Mouse (Mus musculus) intestine, embryonic 14.5 days (tissue): ENCODE results near the gene Psmb9. TPM values are rescaled to one million over a fixed set of nuclear protein-coding genes. Genes with fewer than 3 reads are reported as not detected.
A peak's percentile ranks its signal among the peaks of the same experiment; 100 is the strongest.

Experiments
- ATAC-seq: fragments of 200-750 bp; cut with Nextera tagmentation; replicated peaks from 2 replicates; pipeline ENCODE4 v1.8.0; 2017; ENCODE audit warnings: low read depth, moderate number of reproducible peaks, moderate TSS enrichment, moderate library complexity; ENCODE audit not compliant: low FRiP score, low TSS enrichment
- DNase-seq: peaks from one replicate; pipeline ENCODE4 v3.0.0-alpha.2; 2018; ENCODE audit warnings: low spot score
- H3K27ac ChIP-seq: fragments of 300-500 bp; sonication (generic); 2 replicates; pipeline ENCODE4 v1.5.1; 2014; ENCODE audit warnings: low read depth, mild to moderate bottlenecking, control low read depth
- H3K27me3 ChIP-seq: fragments of 300-500 bp; sonication (generic); replicated peaks from 2 replicates; pipeline ENCODE4 v1.6.1; 2014; ENCODE audit warnings: low read length, control low read depth; ENCODE audit not compliant: control insufficient read depth, insufficient read depth
- H3K36me3 ChIP-seq: fragments of 300-500 bp; sonication (generic); 2 replicates; pipeline ENCODE4 v1.6.1; 2014; ENCODE audit warnings: low read length, control low read depth; ENCODE audit not compliant: control insufficient read depth, insufficient read depth
- H3K4me1 ChIP-seq: fragments of 300-500 bp; sonication (generic); replicated peaks from 2 replicates; pipeline ENCODE4 v1.6.1; 2014; ENCODE audit warnings: low read length, control low read depth, mixed read lengths; ENCODE audit not compliant: control insufficient read depth, insufficient read depth
- H3K4me2 ChIP-seq: fragments of 300-500 bp; sonication (generic); 2 replicates; pipeline ENCODE4 v1.6.1; 2014; ENCODE audit warnings: low read length
- H3K4me3 ChIP-seq: fragments of 300-500 bp; sonication (generic); 2 replicates; pipeline ENCODE4 v1.5.1; 2014; ENCODE audit warnings: low read depth, low read length, control low read depth, mixed read lengths
- H3K9ac ChIP-seq: fragments of 300-500 bp; sonication (generic); 2 replicates; pipeline ENCODE4 v1.6.1; 2014; ENCODE audit warnings: mild to moderate bottlenecking, low read length
- H3K9me3 ChIP-seq: fragments of 300-500 bp; sonication (generic); 2 replicates; pipeline ENCODE4 v1.6.1; 2016; ENCODE audit warnings: low read length, control low read depth; ENCODE audit not compliant: control insufficient read depth
- WGBS: fragments of 180-500 bp; shearing (Covaris S2); extraction: QIAGEN DNeasy Blood & Tissue Kit; methylation state at CpG from one replicate; pipeline ENCODE4 v1.1.7; 2014; 5-methylcytosine and 5-hydroxymethylcytosine counted together
- polyA plus RNA-seq: library from polyadenylated mRNA; unstranded; fragments of >200 nt; fragmentation: Nextera tagmentation; extraction: Ambion mirVana; gene quantifications from 2 replicates; pipeline ENCODE4 v1.2.1, GENCODE M21; 2014

Psmb9 gene
- polyA plus RNA-seq, 1 experiment from 2014 or later, result 4.7 TPM

DNA sequence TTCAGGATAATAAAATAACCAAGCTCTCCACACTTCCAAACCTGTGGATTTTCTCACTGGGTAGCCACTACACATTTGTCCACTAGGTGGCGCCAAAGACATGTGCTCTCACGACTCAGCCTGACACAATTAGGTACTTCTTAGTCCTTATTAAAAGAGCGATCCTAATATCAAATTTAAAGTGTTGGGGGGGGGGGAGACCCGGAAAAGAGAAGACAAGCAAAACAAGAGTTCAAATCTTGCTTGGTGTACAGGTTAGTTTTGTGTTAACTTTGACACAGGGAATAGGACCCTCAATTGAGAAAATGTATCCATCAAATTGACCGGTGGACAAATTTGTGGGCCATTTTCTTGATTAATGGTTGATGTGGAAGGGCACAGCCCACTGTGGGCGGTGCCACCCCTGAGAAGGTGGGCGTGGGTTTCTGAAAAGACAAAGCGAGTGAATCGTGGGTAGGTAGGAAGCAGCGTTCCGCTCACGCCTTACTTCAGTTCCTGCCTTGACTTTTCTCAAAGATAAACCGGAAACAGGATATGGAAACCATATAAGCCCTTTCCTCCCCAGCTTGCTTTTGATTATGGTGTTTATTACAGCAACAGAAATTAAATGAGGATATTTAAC, 16.6 kb downstream of the Psmb9 start:
- Histone ChIP-seq H3K9me3 (no peaks in the 10 kb centered on the region; the same call in 1 of the 2 replicates), H3K4me3 (no peak overlapping the region), H3K4me1 (no peaks in the 10 kb centered on the region), H3K36me3 (no peaks in the 10 kb centered on the region), H3K27ac (no peak overlapping the region), H3K9ac (no peak overlapping the region), H3K4me2 (no peak overlapping the region), H3K27me3 (0 out of 2 replicates have a peak, but pooled peaks cover 7% of the 10 kb centered on the region)
- no peak for ATAC-seq
- DNase-seq, result peak; percentile 90
- 42% methylated on average over 13 of the region's 13 CpGs for WGBS

DNA sequence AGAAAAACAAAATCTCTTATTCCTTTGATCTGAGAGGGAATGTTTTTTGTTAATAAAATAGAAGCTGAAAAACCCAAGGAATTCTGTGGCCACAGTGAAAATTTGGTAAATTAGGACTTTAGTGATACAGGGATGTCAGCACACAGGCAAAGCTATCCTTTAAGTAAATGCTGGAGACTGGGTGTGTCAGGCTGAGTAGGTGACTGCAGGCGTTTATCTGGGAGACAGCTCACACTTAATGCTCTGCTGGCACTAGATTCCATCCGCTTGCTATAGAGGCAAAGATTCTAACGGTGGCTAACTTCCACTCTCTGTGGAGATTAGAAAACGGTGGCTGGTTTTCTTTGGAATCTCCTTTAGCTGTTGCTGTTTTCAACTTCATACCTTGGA, 17.1 kb downstream of the Psmb9 start:
- Histone ChIP-seq H3K4me3 (no peak overlapping the region), H3K36me3 (no peaks in the 10 kb centered on the region), H3K4me1 (no peaks in the 10 kb centered on the region), H3K27me3 (0 out of 2 replicates have a peak, but pooled peaks cover 7% of the 10 kb centered on the region), H3K4me2 (no peak overlapping the region), H3K27ac (no peak overlapping the region), H3K9me3 (no peaks in the 10 kb centered on the region; the same call in 1 of the 2 replicates), H3K9ac (no peak overlapping the region)
- ATAC-seq (no peak), DNase-seq (no peak)
- WGBS, result 21% methylated on average over 4 of the region's 4 CpGs

- Histone ChIP-seq H3K4me1 (no peaks in the 10 kb centered on the region), H3K9me3 (no peaks in the 10 kb centered on the region; the same call in 1 of the 2 replicates), H3K4me2 (no peak overlapping the region), H3K27ac (no peak overlapping the region), H3K36me3 (no peaks in the 10 kb centered on the region), H3K9ac (no peak overlapping the region), H3K4me3 (no peak overlapping the region), H3K27me3 (0 out of 2 replicates have a peak, but pooled peaks cover 7% of the 10 kb centered on the region)
- 0% methylated on average over 2 of the region's 2 CpGs for WGBS
- DNase-seq (no peak), ATAC-seq (no peak)
These were observed 18.3 kb downstream of the Psmb9 start for GRCm38 (mm10) chr17:34169279-34169678.

DNA sequence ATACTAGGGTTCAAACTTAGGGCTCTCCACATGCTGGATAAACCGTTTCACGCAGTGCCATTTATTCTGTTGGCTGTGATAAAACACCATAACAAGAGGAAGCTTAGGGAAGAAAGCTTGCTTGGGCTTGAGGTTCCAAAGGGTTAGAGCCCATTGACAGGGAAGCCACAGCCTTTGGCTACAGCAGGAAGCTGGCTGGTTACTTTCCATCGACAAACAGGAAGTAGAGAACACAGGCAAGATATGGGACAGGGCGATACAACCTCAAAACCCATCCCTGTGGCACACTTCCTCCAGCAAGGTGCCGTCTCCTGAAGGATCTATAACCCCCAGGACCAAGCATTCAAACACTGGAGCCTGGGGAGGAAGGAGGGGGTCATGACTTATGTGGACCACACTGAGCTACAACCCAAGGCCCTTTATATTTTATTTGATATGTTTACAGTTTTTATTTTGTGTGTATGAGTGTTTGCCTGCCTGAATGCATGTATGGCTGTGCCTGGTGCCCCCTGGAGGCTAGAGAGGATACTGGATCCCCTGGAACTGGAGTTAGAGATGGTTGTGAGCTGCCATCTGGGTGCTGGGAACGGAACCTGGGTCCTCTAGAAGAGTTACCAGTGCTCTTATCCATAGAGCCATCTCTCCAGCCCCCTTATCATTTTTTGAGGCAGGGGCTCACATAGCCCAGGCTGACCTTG, 22.4 kb downstream of the Psmb9 start:
- H3K27ac ChIP-seq, result no peak overlapping the region
- DNase-seq (no peak), ATAC-seq (no peak)
- no peak overlapping the region for H3K4me2 ChIP-seq
- H3K27me3 ChIP-seq, result 0 out of 2 replicates have a peak, but pooled peaks cover 2% of the 10 kb centered on the region
- H3K36me3 ChIP-seq, result no peaks in the 10 kb centered on the region
- H3K9me3 ChIP-seq, result no peaks in the 10 kb centered on the region
- WGBS, result 77% methylated on average over 6 of the region's 6 CpGs
- no peak overlapping the region for H3K9ac ChIP-seq
- no peak overlapping the region for H3K4me3 ChIP-seq
- no peaks in the 10 kb centered on the region for H3K4me1 ChIP-seq

DNA sequence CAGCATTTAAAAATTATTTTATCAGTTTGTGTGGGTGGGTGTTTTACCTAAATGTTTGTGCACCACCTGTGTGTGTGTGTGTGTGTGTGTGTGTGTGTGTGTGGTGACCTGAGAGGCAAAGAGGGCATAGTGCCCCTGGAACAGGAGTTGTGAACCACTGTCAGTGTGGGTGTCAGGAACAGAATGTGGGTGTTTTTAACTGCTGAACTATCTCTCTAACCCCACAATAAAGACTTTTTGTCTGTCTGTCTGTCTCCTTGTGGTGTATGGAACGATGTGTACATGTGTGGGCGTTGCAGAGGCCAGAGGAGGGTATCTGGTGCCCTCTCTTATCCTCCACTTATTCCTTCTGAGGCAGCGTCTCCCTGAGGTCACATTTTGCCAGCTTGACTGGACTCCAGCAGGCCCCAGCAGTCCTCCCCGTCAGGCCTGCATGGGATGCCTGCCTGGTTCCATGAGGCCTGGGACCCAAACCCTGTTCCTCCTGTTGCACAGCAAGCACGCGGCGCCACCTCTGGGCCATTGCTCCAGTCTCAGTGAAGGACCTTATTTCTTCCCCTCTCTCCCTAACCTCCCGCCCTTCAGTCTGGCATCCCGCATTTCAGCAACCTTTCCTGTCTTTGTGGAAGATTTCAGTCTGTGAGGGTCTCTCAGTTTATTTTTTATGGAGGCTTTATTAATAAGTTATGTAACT, 23.2 kb downstream of the Psmb9 start:
- 39% methylated on average over 9 of the region's 9 CpGs for WGBS

DNA sequence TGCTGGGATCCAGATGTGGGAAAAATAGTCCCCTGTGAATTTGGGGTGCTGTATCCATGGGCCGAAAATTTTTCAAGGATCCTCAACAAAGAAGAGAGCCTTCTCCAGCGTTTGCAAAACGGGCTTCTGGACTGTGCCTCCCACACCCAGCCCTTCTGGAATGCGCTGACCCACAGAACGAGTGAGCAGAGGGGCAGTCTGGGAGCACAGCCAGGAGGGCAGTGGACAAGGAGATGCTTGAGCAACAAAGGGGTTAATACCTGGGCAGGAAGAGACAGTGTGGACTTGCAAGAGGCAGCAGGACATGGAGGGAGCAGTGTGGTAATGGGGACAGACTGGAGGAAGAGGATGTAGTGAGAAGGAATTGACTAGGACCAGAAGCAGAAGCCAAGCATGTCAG, 32.0 kb downstream of the Psmb9 start:
- 46% methylated on average over 5 of the region's 5 CpGs for WGBS
- no peak overlapping the region for H3K4me2 ChIP-seq
- ATAC-seq, result no peak

More for the DNA sequence above, 23.2 kb downstream of the Psmb9 start:
- no peak overlapping the region for H3K4me3 ChIP-seq
- H3K27me3 ChIP-seq, result no peaks in the 10 kb centered on the region
- DNase-seq (no peak), ATAC-seq (no peak)
- H3K27ac ChIP-seq, result no peak overlapping the region
- no peak overlapping the region for H3K9ac ChIP-seq
- H3K4me1 ChIP-seq, result no peaks in the 10 kb centered on the region
- H3K4me2 ChIP-seq, result no peak overlapping the region
- H3K36me3 ChIP-seq, result no peaks in the 10 kb centered on the region
- H3K9me3 ChIP-seq, result no peaks in the 10 kb centered on the region

DNA sequence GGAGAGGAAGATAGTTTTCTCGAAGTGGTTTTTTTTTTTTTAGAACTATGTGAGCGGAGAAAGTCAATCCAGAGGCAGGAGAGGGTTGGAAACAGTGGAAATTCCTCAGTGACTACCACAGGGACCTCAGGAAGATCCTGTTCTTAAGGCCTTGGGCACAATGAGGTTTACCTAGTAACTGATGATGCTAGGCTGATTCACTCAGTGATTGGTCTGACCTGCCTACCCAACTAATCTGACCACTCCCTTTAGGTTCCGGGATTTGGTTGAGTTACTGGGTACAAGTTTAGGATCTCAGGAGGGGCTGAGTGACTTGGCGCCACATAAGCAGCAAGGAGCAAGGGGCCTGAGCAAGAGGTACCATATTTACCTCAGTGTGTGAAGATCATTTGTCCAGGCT, 34.6 kb downstream of the Psmb9 start, which contains the start of gene H2-DMb1:
TSS of gene H2-DMb1 (plus strand) at position 150 of the 400 bp plus-strand sequence.
- Histone ChIP-seq H3K27ac (no peak within 1 kb of the TSS), H3K9me3 (no peaks in the 10 kb centered on the region), H3K9ac (no peak within 1 kb of the TSS), H3K36me3 (no peaks in the 10 kb centered on the region), H3K4me1 (no peaks in the 10 kb centered on the region), H3K4me3 (no peak within 1 kb of the TSS), H3K27me3 (no peaks in the 10 kb centered on the region), H3K4me2 (no peak within 1 kb of the TSS)
- WGBS, result 62% methylated on average over 4 of the region's 4 CpGs
- DNase-seq (no peak), ATAC-seq (0 out of 2 replicates have a peak, but pooled peaks have one; percentile 60)

More for the DNA sequence above, 32.0 kb downstream of the Psmb9 start:
- Histone ChIP-seq H3K4me3 (no peak overlapping the region), H3K27me3 (no peaks in the 10 kb centered on the region), H3K9me3 (no peaks in the 10 kb centered on the region), H3K27ac (no peak overlapping the region), H3K4me1 (no peaks in the 10 kb centered on the region), H3K9ac (no peak overlapping the region), H3K36me3 (no peaks in the 10 kb centered on the region)
- no peak for DNase-seq

DNA sequence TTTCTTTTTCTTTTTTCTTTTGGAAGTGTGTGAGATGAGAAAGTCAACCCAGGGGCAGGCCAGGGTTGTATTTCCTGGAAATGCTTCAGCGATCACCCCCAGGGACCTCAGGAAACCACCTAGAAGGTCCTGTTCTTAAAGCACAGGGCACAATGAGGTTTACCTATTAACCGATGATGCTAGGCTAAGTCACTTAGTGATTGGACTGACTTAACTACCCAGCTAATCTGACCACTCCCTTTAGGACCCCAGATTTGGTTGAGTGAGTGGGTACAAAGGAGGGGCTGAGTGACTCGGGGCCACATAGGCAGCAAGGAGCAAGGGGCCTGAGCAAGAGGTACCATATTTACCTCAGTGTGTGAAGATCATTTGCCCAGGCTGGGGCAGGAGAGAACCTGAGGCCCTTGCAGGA, 42.6 kb downstream of the Psmb9 start:
- no peak for ATAC-seq

More for the DNA sequence above, 42.6 kb downstream of the Psmb9 start:
- Histone ChIP-seq H3K4me2 (no peak overlapping the region), H3K9me3 (no peaks in the 10 kb centered on the region), H3K4me1 (peaks cover 2% of the 10 kb centered on the region; the same call in 1 of the 2 replicates), H3K9ac (no peak overlapping the region), H3K27me3 (peaks cover 12% of the 10 kb centered on the region), H3K36me3 (no peaks in the 10 kb centered on the region), H3K4me3 (no peak overlapping the region), H3K27ac (no peak overlapping the region)
- WGBS, result 70% methylated on average over 3 of the region's 3 CpGs
- DNase-seq, result no peak
